Mouse (Mus musculus): ENCODE measurements around the gene Gpr156. TPM values are rescaled to one million over a fixed set of nuclear protein-coding genes. Genes with fewer than 3 reads are reported as not detected.
A peak's percentile ranks its signal among the peaks of the same experiment; 100 is the strongest.

Gpr156 gene
- polyA plus RNA-seq, 1 experiment from 2014 or later, result 0.23 TPM

GRCm38 (mm10) chr16:37920842-37921409 lies 4.6 kb downstream of the Gpr156 start:
- H3K27ac ChIP-seq (replicated peaks), result no peak overlapping the region
- WGBS, result 60% methylated on average over 8 of the region's 8 CpGs
- no peak overlapping the region for H3K4me2 ChIP-seq (replicated peaks)
- H3K36me3 ChIP-seq, result no peaks in the 10 kb centered on the region
- no peak overlapping the region for H3K4me3 ChIP-seq (replicated peaks)
- H3K27me3 ChIP-seq, result peaks cover 12% of the 10 kb centered on the region
- 0 out of 2 replicates have a peak, but pooled peaks cover 9% of the 10 kb centered on the region for H3K4me1 ChIP-seq
- no peak overlapping the region for H3K9ac ChIP-seq
- no peaks in the 10 kb centered on the region for H3K9me3 ChIP-seq (replicated peaks)
- ATAC-seq (ENCODE audit: insufficient number of reproducible peaks, low FRiP score, low TSS enrichment, low read depth), result no peak

GRCm38 (mm10) chr16:37926087-37926486 lies 9.8 kb downstream of the Gpr156 start:
- Histone ChIP-seq H3K4me1 (no peaks in the 10 kb centered on the region; the same call in 1 of the 2 replicates), H3K36me3 (no peaks in the 10 kb centered on the region), H3K9ac (no peak overlapping the region), H3K27me3 (no peaks in the 10 kb centered on the region), H3K9me3 (replicated peaks) (no peaks in the 10 kb centered on the region), H3K27ac (replicated peaks) (no peak overlapping the region), H3K4me3 (replicated peaks) (no peak overlapping the region), H3K4me2 (replicated peaks) (no peak overlapping the region)
- ATAC-seq (ENCODE audit: insufficient number of reproducible peaks, low FRiP score, low TSS enrichment, low read depth), result no peak
- WGBS, result 50% methylated on average over 7 of the region's 7 CpGs

- Histone ChIP-seq H3K4me2 (replicated peaks) (no peak overlapping the region), H3K9me3 (replicated peaks) (no peaks in the 10 kb centered on the region), H3K27me3 (no peaks in the 10 kb centered on the region), H3K27ac (replicated peaks) (no peak overlapping the region), H3K36me3 (no peaks in the 10 kb centered on the region), H3K9ac (no peak overlapping the region), H3K4me3 (replicated peaks) (no peak overlapping the region), H3K4me1 (no peaks in the 10 kb centered on the region; the same call in 1 of the 2 replicates)
- no peak for ATAC-seq (ENCODE audit: insufficient number of reproducible peaks, low FRiP score, low TSS enrichment, low read depth)
- 30% methylated on average over 4 of the region's 4 CpGs for WGBS
Measured at GRCm38 (mm10) chr16:37927117-37927516, 10.8 kb downstream of the Gpr156 start.

- H3K9ac ChIP-seq, result no peak overlapping the region
- H3K9me3 ChIP-seq (replicated peaks), result no peaks in the 10 kb centered on the region
- WGBS, result 24% methylated on average over 2 of the region's 2 CpGs
- H3K36me3 ChIP-seq, result no peaks in the 10 kb centered on the region
- H3K4me1 ChIP-seq, result no peaks in the 10 kb centered on the region; the same call in 1 of the 2 replicates
- no peak overlapping the region for H3K4me3 ChIP-seq (replicated peaks)
- no peak overlapping the region for H3K4me2 ChIP-seq (replicated peaks)
- ATAC-seq (ENCODE audit: insufficient number of reproducible peaks, low FRiP score, low TSS enrichment, low read depth), result no peak
- H3K27me3 ChIP-seq, result no peaks in the 10 kb centered on the region
- H3K27ac ChIP-seq (replicated peaks), result no peak overlapping the region; the same call in 1 of the 2 replicates
Measured at GRCm38 (mm10) chr16:37929006-37929405, 12.7 kb downstream of the Gpr156 start.

GRCm38 (mm10) chr16:37929626-37930025 lies 13.3 kb downstream of the Gpr156 start:
- Histone ChIP-seq H3K27ac (replicated peaks) (no peak overlapping the region), H3K4me2 (replicated peaks) (no peak overlapping the region), H3K4me1 (no peaks in the 10 kb centered on the region; the same call in 1 of the 2 replicates), H3K9me3 (replicated peaks) (no peaks in the 10 kb centered on the region), H3K4me3 (replicated peaks) (no peak overlapping the region), H3K36me3 (no peaks in the 10 kb centered on the region), H3K9ac (no peak overlapping the region), H3K27me3 (no peaks in the 10 kb centered on the region)
- no peak for ATAC-seq (ENCODE audit: insufficient number of reproducible peaks, low FRiP score, low TSS enrichment, low read depth)
- 89% methylated on average over 2 of the region's 2 CpGs for WGBS

- H3K4me1 ChIP-seq, result no peaks in the 10 kb centered on the region
- no peaks in the 10 kb centered on the region for H3K27me3 ChIP-seq
- no peak overlapping the region for H3K27ac ChIP-seq (replicated peaks)
- no peak overlapping the region for H3K4me3 ChIP-seq (replicated peaks)
- H3K9me3 ChIP-seq (replicated peaks), result no peaks in the 10 kb centered on the region
- WGBS, result 81% methylated on average over 2 of the region's 2 CpGs
- H3K36me3 ChIP-seq, result no peaks in the 10 kb centered on the region
- ATAC-seq (ENCODE audit: insufficient number of reproducible peaks, low FRiP score, low TSS enrichment, low read depth), result no peak
- no peak overlapping the region for H3K4me2 ChIP-seq (replicated peaks)
- no peak overlapping the region for H3K9ac ChIP-seq
Measured at GRCm38 (mm10) chr16:37934932-37935331, 18.6 kb downstream of the Gpr156 start.

- H3K27ac ChIP-seq (replicated peaks), result no peak overlapping the region
- no peaks in the 10 kb centered on the region for H3K4me1 ChIP-seq
- no peak overlapping the region for H3K4me3 ChIP-seq (replicated peaks)
- H3K27me3 ChIP-seq, result no peaks in the 10 kb centered on the region
- H3K4me2 ChIP-seq (replicated peaks), result no peak overlapping the region
- WGBS, result 51% methylated on average over 8 of the region's 8 CpGs
- no peak for ATAC-seq (ENCODE audit: insufficient number of reproducible peaks, low FRiP score, low TSS enrichment, low read depth)
- no peaks in the 10 kb centered on the region for H3K36me3 ChIP-seq
- no peak overlapping the region for H3K9ac ChIP-seq
- H3K9me3 ChIP-seq (replicated peaks), result no peaks in the 10 kb centered on the region
Measured at GRCm38 (mm10) chr16:37937276-37937675, 21.0 kb downstream of the Gpr156 start.

- no peaks in the 10 kb centered on the region for H3K9me3 ChIP-seq (replicated peaks)
- peaks cover 4% of the 10 kb centered on the region; the same call in 1 of the 2 replicates for H3K4me1 ChIP-seq
- WGBS, result 56% methylated on average over 16 of the region's 17 CpGs
- no peak overlapping the region for H3K27ac ChIP-seq (replicated peaks)
- H3K4me3 ChIP-seq (replicated peaks), result no peak overlapping the region
- ATAC-seq (ENCODE audit: insufficient number of reproducible peaks, low FRiP score, low TSS enrichment, low read depth), result peak; percentile 88
- H3K4me2 ChIP-seq (replicated peaks), result no peak overlapping the region
- H3K36me3 ChIP-seq, result no peaks in the 10 kb centered on the region
- H3K27me3 ChIP-seq, result no peaks in the 10 kb centered on the region
- H3K9ac ChIP-seq, result no peak overlapping the region
Measured at GRCm38 (mm10) chr16:37938125-37939081, 22.1 kb downstream of the Gpr156 start.

GRCm38 (mm10) chr16:37939082-37939863 lies 23.0 kb downstream of the Gpr156 start:
- Histone ChIP-seq H3K4me3 (replicated peaks) (no peak overlapping the region), H3K4me1 (peaks cover 4% of the 10 kb centered on the region; the same call in 1 of the 2 replicates), H3K36me3 (no peaks in the 10 kb centered on the region), H3K27ac (replicated peaks) (no peak overlapping the region), H3K9me3 (replicated peaks) (no peaks in the 10 kb centered on the region), H3K9ac (no peak overlapping the region), H3K4me2 (replicated peaks) (no peak overlapping the region), H3K27me3 (no peaks in the 10 kb centered on the region)
- 70% methylated on average over 11 of the region's 11 CpGs for WGBS
- no peak for ATAC-seq (ENCODE audit: insufficient number of reproducible peaks, low FRiP score, low TSS enrichment, low read depth)

- no peaks in the 10 kb centered on the region for H3K9me3 ChIP-seq (replicated peaks)
- ATAC-seq (ENCODE audit: insufficient number of reproducible peaks, low FRiP score, low TSS enrichment, low read depth), result no peak
- no peaks in the 10 kb centered on the region for H3K36me3 ChIP-seq
- H3K4me2 ChIP-seq (replicated peaks), result no peak overlapping the region
- H3K9ac ChIP-seq, result no peak overlapping the region
- 80% methylated on average over 10 of the region's 10 CpGs for WGBS
- peaks cover 4% of the 10 kb centered on the region; the same call in 1 of the 2 replicates for H3K4me1 ChIP-seq
- H3K4me3 ChIP-seq (replicated peaks), result no peak overlapping the region
- no peaks in the 10 kb centered on the region for H3K27me3 ChIP-seq
- H3K27ac ChIP-seq (replicated peaks), result no peak overlapping the region
Measured at GRCm38 (mm10) chr16:37940291-37940690, 24.0 kb downstream of the Gpr156 start.

GRCm38 (mm10) chr16:37943701-37944100 lies 27.4 kb downstream of the Gpr156 start:
- H3K9ac ChIP-seq, result no peak overlapping the region
- H3K27me3 ChIP-seq, result no peaks in the 10 kb centered on the region
- no peak overlapping the region for H3K27ac ChIP-seq (replicated peaks)
- no peaks in the 10 kb centered on the region for H3K36me3 ChIP-seq
- ATAC-seq (ENCODE audit: insufficient number of reproducible peaks, low FRiP score, low TSS enrichment, low read depth), result no peak
- no peak overlapping the region for H3K4me3 ChIP-seq (replicated peaks)
- no peaks in the 10 kb centered on the region for H3K9me3 ChIP-seq (replicated peaks)
- no peak overlapping the region for H3K4me2 ChIP-seq (replicated peaks)
- 10% methylated on average over 2 of the region's 2 CpGs for WGBS
- H3K4me1 ChIP-seq, result peaks cover 4% of the 10 kb centered on the region; the same call in 1 of the 2 replicates
